In the genomic region with DNA sequence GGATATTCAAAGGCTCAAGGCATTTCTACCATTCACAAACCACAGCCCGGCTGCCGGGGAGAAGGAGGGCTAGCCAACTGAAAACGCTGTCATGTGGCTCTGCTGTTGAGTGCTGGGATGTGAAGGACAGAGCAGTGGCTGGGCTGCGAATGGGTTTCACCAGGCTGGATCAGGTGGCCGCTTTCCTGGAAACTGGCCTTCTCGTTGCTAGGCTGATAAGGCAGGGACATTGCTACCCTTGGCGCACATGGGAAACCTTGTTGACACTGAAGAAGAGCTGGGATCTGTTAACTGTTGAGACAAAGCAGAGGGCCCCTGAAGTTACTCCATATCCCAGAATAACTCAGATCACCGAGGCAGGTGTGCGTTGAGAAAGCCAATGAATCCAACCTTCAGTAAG, we compare ENCODE assay signal across 9 mouse cellular contexts.
DNase-seq lines count a peak whose midpoint lies in the region; ATAC-seq and TF ChIP-seq lines count a peak whose summit lies in the region.
"Had no signal": no experiment of that assay in that cellular context is flagged by ENCODE, and none has a peak within 500 bp of the region (broad histone marks: within the 10 kb centered on the region; RNA-seq: fewer than 3 reads in every experiment).

No protein-coding gene starts in this region.

- no peak overlapping the region for H3K4me3 ChIP-seq in lung, embryonic 16.5 days (ENCODE audit: low read length)
- H3K4me3 ChIP-seq in embryonic facial prominence, embryonic 15.5 days (replicated peaks) = no peak overlapping the region
- no peak overlapping the region for H3K4me3 ChIP-seq in heart, embryonic 16.5 days (ENCODE audit: low read length)
- no peak overlapping the region for H3K4me3 ChIP-seq in liver, postnatal 0 days (ENCODE audit: low read depth, low read length)
- H3K4me3 ChIP-seq: midbrain, embryonic 12.5 days had no signal

- H3K4me2 ChIP-seq in lung, embryonic 16.5 days (ENCODE audit: low read depth, low read length) = no peak overlapping the region
- H3K4me2 ChIP-seq in embryonic facial prominence, embryonic 15.5 days (replicated peaks) = no peak overlapping the region
- no peak overlapping the region for H3K4me2 ChIP-seq in heart, embryonic 16.5 days (ENCODE audit: low read depth, low read length)
- no peak overlapping the region for H3K4me2 ChIP-seq in liver, postnatal 0 days (ENCODE audit: low read depth, low read length)
- H3K4me2 ChIP-seq: midbrain, embryonic 12.5 days had no signal

- H3K36me3 ChIP-seq in lung, embryonic 16.5 days (ENCODE audit: control insufficient read depth, insufficient read depth, low read length) = no peaks in the 10 kb centered on the region
- no peaks in the 10 kb centered on the region for H3K36me3 ChIP-seq in embryonic facial prominence, embryonic 15.5 days
- no peaks in the 10 kb centered on the region for H3K36me3 ChIP-seq in heart, embryonic 16.5 days (ENCODE audit: control insufficient read depth, insufficient read depth)
- H3K36me3 ChIP-seq in liver, postnatal 0 days (replicated peaks; ENCODE audit: insufficient read depth, low read length) = no peaks in the 10 kb centered on the region
- H3K36me3 ChIP-seq: midbrain, embryonic 12.5 days had no signal

- WGBS in lung, embryonic 16.5 days = 30% methylated on average over 9 of the region's 9 CpGs
- WGBS in embryonic facial prominence, embryonic 15.5 days = 61% methylated on average over 9 of the region's 9 CpGs
- WGBS in heart, embryonic 16.5 days = 19% methylated on average over 9 of the region's 9 CpGs
- WGBS in liver, postnatal 0 days (ENCODE audit: insufficient replicate concordance) = 50% methylated on average over 9 of the region's 9 CpGs

- H3K27ac ChIP-seq in lung, embryonic 16.5 days (ENCODE audit: low read length) = peak overlapping the region; percentile 73
- peak overlapping the region; percentile 44 for H3K27ac ChIP-seq in embryonic facial prominence, embryonic 15.5 days (replicated peaks)
- peak overlapping the region; percentile 75 for H3K27ac ChIP-seq in heart, embryonic 16.5 days (ENCODE audit: low read length)
- H3K27ac ChIP-seq in liver, postnatal 0 days (ENCODE audit: low read depth) = peak overlapping the region; percentile 72
- H3K27ac ChIP-seq: midbrain, embryonic 12.5 days had no signal

- H3K4me1 ChIP-seq in lung, embryonic 16.5 days (replicated peaks; ENCODE audit: control insufficient read depth, insufficient read depth, low read length) = peaks cover 23% of the 10 kb centered on the region
- H3K4me1 ChIP-seq in embryonic facial prominence, embryonic 15.5 days = peaks cover 34% of the 10 kb centered on the region
- peaks cover 51% of the 10 kb centered on the region for H3K4me1 ChIP-seq in heart, embryonic 16.5 days (ENCODE audit: control insufficient read depth, insufficient read depth, low read length)
- H3K4me1 ChIP-seq in liver, postnatal 0 days (ENCODE audit: insufficient read depth) = peaks cover 20% of the 10 kb centered on the region

- H3K27me3 ChIP-seq in lung, embryonic 16.5 days (ENCODE audit: control insufficient read depth, insufficient read depth, low read depth, low read length) = no peaks in the 10 kb centered on the region
- H3K27me3 ChIP-seq in embryonic facial prominence, embryonic 15.5 days = no peaks in the 10 kb centered on the region
- H3K27me3 ChIP-seq in heart, embryonic 16.5 days (ENCODE audit: control insufficient read depth, insufficient read depth, low read length) = no peaks in the 10 kb centered on the region
- H3K27me3 ChIP-seq in liver, postnatal 0 days (ENCODE audit: insufficient read depth, low read length) = no peaks in the 10 kb centered on the region

- no peak for DNase-seq in lung, postnatal 25 days (ENCODE audit: low spot score)
- DNase-seq in liver, postnatal 0 days = no peak
- no peak for DNase-seq in layer of hippocampus, adult 9-10 months (ENCODE audit: low spot score)
- no peak for DNase-seq in right cerebral cortex, postnatal 10 days (ENCODE audit: low spot score in 2 of 2)
- DNase-seq in cerebellum, adult 9-10 months = no peak

- TF ChIP-seq CTCF in liver, postnatal 0 days (IDR thresholded peaks at IDR 0.05; ENCODE audit: low read depth) = no peak

- no peak for TF ChIP-seq EP300 in liver, postnatal 0 days (IDR thresholded peaks at IDR 0.05; ENCODE audit: low read depth)

- peak; percentile 18 for ATAC-seq in lung, embryonic 16.5 days (ENCODE audit: low read depth)
- no peak for ATAC-seq in embryonic facial prominence, embryonic 15.5 days (ENCODE audit: insufficient number of reproducible peaks, low FRiP score, low TSS enrichment, low read depth)
- ATAC-seq in heart, embryonic 16.5 days (replicated peaks; ENCODE audit: extremely low read depth, insufficient read depth, low FRiP score) = peak; percentile 44
- peak; percentile 15; the same call in 1 of the 2 replicates for ATAC-seq in liver, postnatal 0 days

- no peaks in the 10 kb centered on the region for H3K9me3 ChIP-seq in lung, embryonic 16.5 days (ENCODE audit: control insufficient read depth, low read length)
- no peaks in the 10 kb centered on the region for H3K9me3 ChIP-seq in embryonic facial prominence, embryonic 15.5 days (replicated peaks)
- H3K9me3 ChIP-seq in heart, embryonic 16.5 days (replicated peaks; ENCODE audit: control insufficient read depth, low read length) = no peaks in the 10 kb centered on the region
- no peaks in the 10 kb centered on the region for H3K9me3 ChIP-seq in liver, postnatal 0 days (ENCODE audit: low read length)
- H3K9me3 ChIP-seq: midbrain, embryonic 12.5 days had no signal

- 0 out of 2 replicates have a peak overlapping the region, but pooled peaks have one; percentile 9 for H3K9ac ChIP-seq in lung, embryonic 16.5 days (ENCODE audit: low read length)
- no peak overlapping the region for H3K9ac ChIP-seq in embryonic facial prominence, embryonic 15.5 days
- no peak overlapping the region for H3K9ac ChIP-seq in heart, embryonic 16.5 days (ENCODE audit: low read length)
- H3K9ac ChIP-seq in liver, postnatal 0 days (replicated peaks) = no peak overlapping the region
- H3K9ac ChIP-seq: midbrain, embryonic 12.5 days had no signal
